Mouse (Mus musculus) subcutaneous adipose tissue, adult 2 months (tissue): ENCODE results near the gene Tram2. TPM values are rescaled to one million over a fixed set of nuclear protein-coding genes. Genes with fewer than 3 reads are reported as not detected.

ENCODE experiments used
- polyA plus RNA-seq: library from polyadenylated mRNA; depleted of rRNA; stranded (reverse); fragments of >200 nt; gene quantifications from 2 replicates; pipeline ENCODE4 v1.2.3, GENCODE M21; 2012; ENCODE audit warnings: low replicate concordance; rRNA removed

Tram2 gene
- polyA plus RNA-seq: 12.5 and 18.3 TPM in 2 replicates

GRCm38 (mm10) chr1:21079217-21079773 is at the start of gene Tram2:
TSS of gene Tram2 (minus strand) at chr1:21079229.

GRCm38 (mm10) chr1:20951300-20951763 is 127.7 kb downstream of the Tram2 start, which contains the start of gene Efhc1:
TSS of gene Efhc1 (plus strand) at chr1:20951626.

Other genes with a start within 250 kb of the Tram2 start
- gene Paqr8, start 188.6 kb downstream of the Tram2 start, polyA plus RNA-seq: 4.9 and 12.4 TPM in 2 replicates
- gene Efhc1, start 127.6 kb downstream of the Tram2 start, polyA plus RNA-seq: 2.6 and 8.8 TPM in 2 replicates
- 7.6 and 11.0 TPM in 2 replicates for gene Tmem14a, start 139.3 kb upstream of the Tram2 start, polyA plus RNA-seq
- 34.4 and 91.8 TPM in 2 replicates for gene Gsta3, start 161.4 kb upstream of the Tram2 start, polyA plus RNA-seq